Mouse (Mus musculus): ENCODE results near the gene Olfr644. TPM values are rescaled to one million over a fixed set of nuclear protein-coding genes. Genes with fewer than 3 reads are reported as not detected.

The Olfr644 gene
- polyA plus RNA-seq, 1 experiment: not detected

DNA sequence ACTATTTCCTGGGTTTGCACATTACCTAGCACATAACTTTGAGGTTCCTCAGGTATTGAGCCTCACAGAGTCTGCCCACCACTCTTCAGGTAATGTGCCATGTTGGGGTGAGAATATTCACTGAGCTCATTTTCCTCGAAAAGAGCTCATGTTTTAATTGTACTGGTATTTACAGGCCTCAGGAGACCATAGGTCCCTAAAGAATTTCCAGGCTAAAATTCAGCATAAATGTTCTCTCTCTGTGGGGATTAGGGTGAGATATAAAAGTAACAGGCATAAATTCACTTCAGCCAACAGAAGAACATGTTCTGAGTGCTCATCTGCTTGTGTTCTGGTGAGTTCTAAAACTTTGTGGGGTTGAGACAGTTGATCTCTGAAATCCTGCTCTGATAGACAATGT is 36.5 kb downstream of the Olfr644 start, which contains the start of gene Olfr641:
TSS of gene Olfr641 (plus strand) at position 301 of the 400 bp plus-strand sequence.
- WGBS: 74% methylated on average over 1 of the region's 1 CpGs
- no peak for TF ChIP-seq POLR2A (IDR thresholded peaks at IDR 0.05; ENCODE audit: borderline replicate concordance, control insufficient read depth, low read depth, low read length)
- no peak for TF ChIP-seq CTCF (IDR thresholded peaks at IDR 0.05; ENCODE audit: control insufficient read depth, insufficient read depth, low read length)
- Histone ChIP-seq H3K4me1 (ENCODE audit: control insufficient read depth, insufficient read depth, low read length) (no peaks in the 10 kb centered on the region), H3K4me3 (replicated peaks; ENCODE audit: control insufficient read depth, low read depth, low read length) (no peak within 1 kb of the TSS), H3K27ac (ENCODE audit: control insufficient read depth, insufficient read depth, low read depth, low read length, poor library complexity) (no peak within 1 kb of the TSS)

GRCm38 (mm10) chr7:104026978-104027377 is 44.7 kb downstream of the Olfr644 start:
- Histone ChIP-seq H3K4me3 (replicated peaks; ENCODE audit: control insufficient read depth, low read depth, low read length) (no peak overlapping the region), H3K4me1 (ENCODE audit: control insufficient read depth, insufficient read depth, low read length) (no peaks in the 10 kb centered on the region), H3K27ac (ENCODE audit: control insufficient read depth, insufficient read depth, low read depth, low read length, poor library complexity) (no peak overlapping the region)
- WGBS: 40% methylated on average over 3 of the region's 3 CpGs
- TF ChIP-seq POLR2A (IDR thresholded peaks at IDR 0.05; ENCODE audit: borderline replicate concordance, control insufficient read depth, low read depth, low read length) (no peak), CTCF (IDR thresholded peaks at IDR 0.05; ENCODE audit: control insufficient read depth, insufficient read depth, low read length) (no peak)

DNA sequence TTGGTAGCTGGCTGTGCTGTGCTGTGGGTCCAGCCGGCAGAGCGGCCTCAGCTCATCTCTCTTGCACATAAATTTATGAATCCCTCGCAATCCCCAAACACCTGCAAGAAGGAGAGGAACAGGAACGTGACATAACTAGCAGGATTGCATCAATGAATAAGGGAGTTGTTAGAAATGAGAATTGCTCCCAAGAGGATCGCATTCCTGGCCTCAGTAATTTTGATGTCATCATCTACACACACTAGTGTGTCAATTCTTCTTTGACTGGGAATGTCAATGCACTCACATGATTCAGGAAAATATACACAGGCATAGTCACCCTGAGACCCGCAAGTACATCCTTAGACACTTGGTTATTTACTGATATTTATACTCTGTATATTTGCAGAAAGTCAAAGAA is 46.2 kb downstream of the Olfr644 start, which contains the start of gene Olfr640:
TSS of gene Olfr640 (minus strand) at position 101 of the 400 bp plus-strand sequence.
- 56% methylated on average over 6 of the region's 6 CpGs for WGBS
- H3K4me3 ChIP-seq (replicated peaks; ENCODE audit: control insufficient read depth, low read depth, low read length): no peak within 1 kb of the TSS
- no peak for TF ChIP-seq POLR2A (IDR thresholded peaks at IDR 0.05; ENCODE audit: borderline replicate concordance, control insufficient read depth, low read depth, low read length)
- no peak for TF ChIP-seq CTCF (IDR thresholded peaks at IDR 0.05; ENCODE audit: control insufficient read depth, insufficient read depth, low read length)
- H3K4me1 ChIP-seq (ENCODE audit: control insufficient read depth, insufficient read depth, low read length): no peaks in the 10 kb centered on the region
- H3K27ac ChIP-seq (ENCODE audit: control insufficient read depth, insufficient read depth, low read depth, low read length, poor library complexity): no peak within 1 kb of the TSS

DNA sequence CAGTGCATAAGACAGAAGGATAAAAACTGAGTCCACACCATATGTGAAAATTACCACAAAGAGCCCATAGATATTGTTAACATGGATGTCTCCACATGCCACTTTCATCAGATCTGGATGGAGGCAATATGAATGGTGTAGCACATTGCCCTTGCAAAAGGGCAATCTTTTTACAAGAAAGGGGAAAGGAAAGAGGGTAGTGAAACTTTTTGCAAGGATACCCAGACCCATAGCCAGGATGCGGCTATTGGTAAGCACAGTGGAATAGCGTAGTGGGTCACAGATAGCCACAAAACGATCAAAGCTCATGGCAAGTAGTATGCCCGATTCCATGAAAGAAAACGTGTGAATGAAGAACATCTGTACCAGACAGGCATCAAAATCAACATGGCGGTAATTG is 50.0 kb downstream of the Olfr644 start:
- H3K4me3 ChIP-seq (replicated peaks; ENCODE audit: control insufficient read depth, low read depth, low read length): no peak overlapping the region
- TF ChIP-seq POLR2A (IDR thresholded peaks at IDR 0.05; ENCODE audit: borderline replicate concordance, control insufficient read depth, low read depth, low read length) (no peak), CTCF (IDR thresholded peaks at IDR 0.05; ENCODE audit: control insufficient read depth, insufficient read depth, low read length) (no peak)
- no peak overlapping the region for H3K27ac ChIP-seq (ENCODE audit: control insufficient read depth, insufficient read depth, low read depth, low read length, poor library complexity)
- 86% methylated on average over 6 of the region's 6 CpGs for WGBS
- no peaks in the 10 kb centered on the region for H3K4me1 ChIP-seq (ENCODE audit: control insufficient read depth, insufficient read depth, low read length)

GRCm38 (mm10) chr7:104018953-104019352 is 52.7 kb downstream of the Olfr644 start:
- WGBS: 58% methylated on average over 1 of the region's 1 CpGs
- no peaks in the 10 kb centered on the region for H3K4me1 ChIP-seq (ENCODE audit: control insufficient read depth, insufficient read depth, low read length)
- TF ChIP-seq POLR2A (IDR thresholded peaks at IDR 0.05; ENCODE audit: borderline replicate concordance, control insufficient read depth, low read depth, low read length) (no peak), CTCF (IDR thresholded peaks at IDR 0.05; ENCODE audit: control insufficient read depth, insufficient read depth, low read length) (no peak)
- no peak overlapping the region for H3K27ac ChIP-seq (ENCODE audit: control insufficient read depth, insufficient read depth, low read depth, low read length, poor library complexity)
- H3K4me3 ChIP-seq (replicated peaks; ENCODE audit: control insufficient read depth, low read depth, low read length): no peak overlapping the region

DNA sequence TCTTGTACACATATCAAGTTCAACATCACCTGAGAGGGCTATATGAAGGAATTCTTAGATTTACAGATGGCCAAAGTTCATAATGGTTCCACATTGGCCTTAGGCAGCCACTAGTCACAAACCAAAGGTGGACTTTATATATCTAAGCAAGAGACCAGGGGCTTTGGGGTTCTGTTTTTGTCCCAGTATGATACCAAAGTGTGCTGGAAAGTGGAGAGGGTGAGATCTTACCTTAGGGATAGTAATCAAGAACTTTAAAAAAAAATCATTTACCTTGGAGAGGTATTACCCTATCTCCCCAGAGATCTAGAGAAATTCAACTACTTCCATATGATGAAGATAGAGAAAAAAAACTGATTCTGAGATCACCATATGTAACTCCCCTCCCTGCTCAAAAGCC is 54.5 kb downstream of the Olfr644 start, which contains the start of gene Olfr639:
TSS of gene Olfr639 (minus strand) at position 101 of the 400 bp plus-strand sequence.
- no peak within 1 kb of the TSS for H3K4me3 ChIP-seq (replicated peaks; ENCODE audit: control insufficient read depth, low read depth, low read length)
- TF ChIP-seq CTCF (IDR thresholded peaks at IDR 0.05; ENCODE audit: control insufficient read depth, insufficient read depth, low read length) (no peak), POLR2A (IDR thresholded peaks at IDR 0.05; ENCODE audit: borderline replicate concordance, control insufficient read depth, low read depth, low read length) (no peak)
- H3K4me1 ChIP-seq (ENCODE audit: control insufficient read depth, insufficient read depth, low read length): no peaks in the 10 kb centered on the region
- H3K27ac ChIP-seq (ENCODE audit: control insufficient read depth, insufficient read depth, low read depth, low read length, poor library complexity): no peak within 1 kb of the TSS

Other genes with a start within 250 kb of the Olfr644 start
- 44,806 and 110,365 TPM in 2 replicates for gene Hbb-bs, start 243.8 kb downstream of the Olfr644 start, polyA plus RNA-seq (2011; ENCODE audit: insufficient read depth, insufficient read length, low replicate concordance, missing spikeins)
- gene Hbb-bh2, start 231.3 kb downstream of the Olfr644 start, polyA plus RNA-seq (2011; ENCODE audit: insufficient read depth, insufficient read length, low replicate concordance, missing spikeins): not detected in 2 replicates
- 1.6 TPM in 1 of 2 replicates, not detected in the other for gene Hbb-bh1, start 228.7 kb downstream of the Olfr644 start, polyA plus RNA-seq (2011; ENCODE audit: insufficient read depth, insufficient read length, low replicate concordance, missing spikeins)
- gene Hbb-y, start 218.7 kb downstream of the Olfr644 start, polyA plus RNA-seq (2011; ENCODE audit: insufficient read depth, insufficient read length, low replicate concordance, missing spikeins): 1.6 TPM in 1 of 2 replicates, not detected in the other
- gene Olfr66, start 185.6 kb downstream of the Olfr644 start, polyA plus RNA-seq (2011; ENCODE audit: insufficient read depth, insufficient read length, low replicate concordance, missing spikeins): not detected in 2 replicates
- gene Olfr64, start 177.4 kb downstream of the Olfr644 start, polyA plus RNA-seq (2011; ENCODE audit: insufficient read depth, insufficient read length, low replicate concordance, missing spikeins): not detected in 2 replicates
- not detected in 2 replicates for gene Olfr65, start 168.4 kb downstream of the Olfr644 start, polyA plus RNA-seq (2011; ENCODE audit: insufficient read depth, insufficient read length, low replicate concordance, missing spikeins)
- not detected in 2 replicates for gene Olfr631, start 143.0 kb downstream of the Olfr644 start, polyA plus RNA-seq (2011; ENCODE audit: insufficient read depth, insufficient read length, low replicate concordance, missing spikeins)
- not detected in 2 replicates for gene Olfr632, start 137.5 kb downstream of the Olfr644 start, polyA plus RNA-seq (2011; ENCODE audit: insufficient read depth, insufficient read length, low replicate concordance, missing spikeins)
- gene Olfr633, start 127.4 kb downstream of the Olfr644 start, polyA plus RNA-seq (2011; ENCODE audit: insufficient read depth, insufficient read length, low replicate concordance, missing spikeins): 0.25 TPM in 1 of 2 replicates, not detected in the other
- not detected in 2 replicates for gene Olfr635, start 100.7 kb downstream of the Olfr644 start, polyA plus RNA-seq (2011; ENCODE audit: insufficient read depth, insufficient read length, low replicate concordance, missing spikeins)
- not detected in 2 replicates for gene Olfr638, start 73.1 kb downstream of the Olfr644 start, polyA plus RNA-seq (2011; ENCODE audit: insufficient read depth, insufficient read length, low replicate concordance, missing spikeins)
- not detected in 2 replicates for gene Olfr639, start 54.6 kb downstream of the Olfr644 start, polyA plus RNA-seq (2011; ENCODE audit: insufficient read depth, insufficient read length, low replicate concordance, missing spikeins)
- gene Olfr640, start 46.3 kb downstream of the Olfr644 start, polyA plus RNA-seq (2011; ENCODE audit: insufficient read depth, insufficient read length, low replicate concordance, missing spikeins): not detected in 2 replicates
- gene Olfr641, start 36.4 kb downstream of the Olfr644 start, polyA plus RNA-seq (2011; ENCODE audit: insufficient read depth, insufficient read length, low replicate concordance, missing spikeins): not detected in 2 replicates
- gene Olfr642, start 19.2 kb downstream of the Olfr644 start, polyA plus RNA-seq (2011; ENCODE audit: insufficient read depth, insufficient read length, low replicate concordance, missing spikeins): 0.29 TPM in 1 of 2 replicates, not detected in the other
- not detected in 2 replicates for gene 4930516K23Rik, start 10.4 kb downstream of the Olfr644 start, polyA plus RNA-seq (2011; ENCODE audit: insufficient read depth, insufficient read length, low replicate concordance, missing spikeins)
- gene Olfr645, start 13.6 kb upstream of the Olfr644 start, polyA plus RNA-seq (2011; ENCODE audit: insufficient read depth, insufficient read length, low replicate concordance, missing spikeins): not detected in 2 replicates
- not detected in 2 replicates for gene Olfr646, start 33.0 kb upstream of the Olfr644 start, polyA plus RNA-seq (2011; ENCODE audit: insufficient read depth, insufficient read length, low replicate concordance, missing spikeins)
- not detected in 2 replicates for gene Ubqln5, start 58.0 kb upstream of the Olfr644 start, polyA plus RNA-seq (2011; ENCODE audit: insufficient read depth, insufficient read length, low replicate concordance, missing spikeins)
- gene Olfr643, start 65.5 kb upstream of the Olfr644 start, polyA plus RNA-seq (2011; ENCODE audit: insufficient read depth, insufficient read length, low replicate concordance, missing spikeins): not detected in 2 replicates
- gene Ubqln3, start 71.4 kb upstream of the Olfr644 start, polyA plus RNA-seq (2011; ENCODE audit: insufficient read depth, insufficient read length, low replicate concordance, missing spikeins): not detected in 2 replicates
- gene Ubqlnl, start 78.7 kb upstream of the Olfr644 start, polyA plus RNA-seq (2011; ENCODE audit: insufficient read depth, insufficient read length, low replicate concordance, missing spikeins): not detected in 2 replicates
- gene Olfm5, start 93.0 kb upstream of the Olfr644 start, polyA plus RNA-seq (2011; ENCODE audit: insufficient read depth, insufficient read length, low replicate concordance, missing spikeins): not detected in 2 replicates
- not detected in 2 replicates for gene Olfr648, start 111.5 kb upstream of the Olfr644 start, polyA plus RNA-seq (2011; ENCODE audit: insufficient read depth, insufficient read length, low replicate concordance, missing spikeins)
- not detected in 2 replicates for gene Olfr649, start 124.1 kb upstream of the Olfr644 start, polyA plus RNA-seq (2011; ENCODE audit: insufficient read depth, insufficient read length, low replicate concordance, missing spikeins)
- gene Trim6, start 146.9 kb upstream of the Olfr644 start, polyA plus RNA-seq (2011; ENCODE audit: insufficient read depth, insufficient read length, low replicate concordance, missing spikeins): 2.4 and 6.1 TPM in 2 replicates
- 10.6 and 18.7 TPM in 2 replicates for gene Trim34a, start 172.6 kb upstream of the Olfr644 start, polyA plus RNA-seq (2011; ENCODE audit: insufficient read depth, insufficient read length, low replicate concordance, missing spikeins)
- gene Trim5, start 216.2 kb upstream of the Olfr644 start, polyA plus RNA-seq (2011; ENCODE audit: insufficient read depth, insufficient read length, low replicate concordance, missing spikeins): 2.1 and 5.3 TPM in 2 replicates
- 57.3 and 112 TPM in 2 replicates for gene Trim12a, start 243.6 kb upstream of the Olfr644 start, polyA plus RNA-seq (2011; ENCODE audit: insufficient read depth, insufficient read length, low replicate concordance, missing spikeins)

Measured in bone marrow, adult 2 months (tissue).